ENCODE assay signal across 9 mouse cellular contexts in the genomic region with DNA sequence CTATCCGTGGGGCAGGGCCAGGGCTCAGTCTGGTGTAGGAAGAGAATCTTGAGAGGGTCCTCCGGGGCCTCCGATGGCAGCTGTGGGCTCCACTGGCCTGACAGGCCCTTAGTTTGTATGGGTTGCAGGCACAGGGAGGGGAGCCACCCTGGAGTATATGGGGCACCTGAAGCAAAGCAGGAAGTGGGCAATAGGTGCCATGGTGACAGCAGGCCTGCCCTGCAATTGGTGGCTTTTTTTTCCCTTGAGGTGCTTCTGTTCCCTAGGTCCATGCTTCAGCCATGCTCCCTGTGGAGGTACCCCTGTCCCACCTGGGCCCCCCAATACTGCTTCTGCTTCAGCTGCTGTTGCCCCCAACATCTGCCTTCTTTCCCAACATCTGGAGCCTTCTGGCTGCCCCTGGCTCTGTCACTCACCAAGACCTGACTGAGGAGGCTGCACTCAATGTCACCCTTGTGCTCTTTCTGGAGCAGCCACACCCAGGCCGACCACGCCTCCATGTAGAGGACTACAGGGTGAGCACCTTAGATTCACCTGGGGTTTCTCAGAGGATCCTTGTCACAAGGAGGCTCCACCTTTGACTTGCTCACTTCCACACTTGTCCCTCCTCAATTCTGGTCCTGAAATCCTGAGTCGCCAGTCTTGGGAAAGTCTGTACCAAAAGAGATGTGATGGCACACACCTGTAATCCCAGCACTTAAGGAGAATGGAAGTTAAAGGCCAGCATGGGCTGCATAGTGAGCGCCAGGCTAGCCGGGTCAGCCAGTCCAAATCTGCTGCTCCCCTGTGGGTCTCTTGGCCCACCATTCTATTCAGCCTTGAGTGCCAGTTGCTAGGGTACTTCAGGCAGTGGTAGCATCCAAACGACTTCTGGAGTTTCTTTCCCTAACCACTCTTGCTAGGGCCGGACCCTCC. TPM values are rescaled to one million over a fixed set of nuclear protein-coding genes. Genes with fewer than 3 reads are reported as not detected.
A peak's percentile ranks its signal among the peaks of the same experiment; 100 is the strongest.
DNase-seq lines count a peak whose midpoint lies in the region; ATAC-seq and TF ChIP-seq lines count a peak whose summit lies in the region.
"Had no signal": no experiment of that assay in that cellular context is flagged by ENCODE, and none has a peak within 500 bp of the region (broad histone marks: within the 10 kb centered on the region; RNA-seq: fewer than 3 reads in every experiment).

No protein-coding gene starts in this region.

- intact Hi-C loops in gastrocnemius, adult 2 months (cut with DNase I) = no loop called here
- intact Hi-C loops in gastrocnemius, postnatal 14 days (cut with DNase I; ENCODE audit: low total_unique reads) = loop anchor here (5.0 kb wide), 1 partner anchor 85 kb away; no protein-coding TSS in a partner anchor

- H3K27ac ChIP-seq in gastrocnemius, adult 2 months = peak overlapping the region; percentile 84
- no peak overlapping the region for H3K27ac ChIP-seq in neural tube, embryonic 15.5 days (replicated peaks)
- H3K27ac ChIP-seq in forebrain, embryonic 14.5 days (ENCODE audit: low read depth, low read length) = 0 out of 2 replicates have a peak overlapping the region, but pooled peaks have one; percentile 14
- peak overlapping the region; percentile 28; the same call in 1 of the 2 replicates for H3K27ac ChIP-seq in stomach, embryonic 15.5 days
- H3K27ac ChIP-seq: lung, embryonic 15.5 days had no signal

- 0 out of 2 replicates have a peak overlapping the region, but pooled peaks have one; percentile 7 for H3K9ac ChIP-seq in neural tube, embryonic 15.5 days (replicated peaks)
- H3K9ac ChIP-seq in forebrain, embryonic 14.5 days (ENCODE audit: low read length) = no peak overlapping the region
- H3K9ac ChIP-seq in stomach, embryonic 15.5 days = no peak overlapping the region
- H3K9ac ChIP-seq: lung, embryonic 15.5 days had no signal

- peaks cover 50% of the 10 kb centered on the region for H3K36me3 ChIP-seq in neural tube, embryonic 15.5 days
- peaks cover 53% of the 10 kb centered on the region for H3K36me3 ChIP-seq in forebrain, embryonic 14.5 days (ENCODE audit: control insufficient read depth, insufficient read depth, low read length)
- peaks cover 38% of the 10 kb centered on the region for H3K36me3 ChIP-seq in stomach, embryonic 15.5 days

- no peaks in the 10 kb centered on the region for H3K27me3 ChIP-seq in neural tube, embryonic 15.5 days (replicated peaks)
- H3K27me3 ChIP-seq in forebrain, embryonic 14.5 days (replicated peaks; ENCODE audit: control insufficient read depth, insufficient read depth, low read length) = no peaks in the 10 kb centered on the region
- H3K27me3 ChIP-seq in stomach, embryonic 15.5 days (replicated peaks) = no peaks in the 10 kb centered on the region
- H3K27me3 ChIP-seq: lung, embryonic 15.5 days had no signal

- TF ChIP-seq CTCF in gastrocnemius, adult 2 months (IDR thresholded peaks at IDR 0.05) = no peak

- peak; percentile 24 for DNase-seq in gastrocnemius, adult 2 months
- DNase-seq in gastrocnemius, postnatal 14 days = no peak
- DNase-seq in neural tube, embryonic 10.5 days (ENCODE audit: extremely low spot score, low spot score) = no peak
- DNase-seq in forebrain, embryonic 14.5 days (ENCODE audit: low spot score) = no peak
- DNase-seq in adrenal gland, adult 18-20 months (ENCODE audit: low spot score in 2 of 2) = no peak
- DNase-seq in layer of hippocampus, adult 18-20 months (ENCODE audit: low spot score in 2 of 2) = no peak

- ATAC-seq in neural tube, embryonic 15.5 days (ENCODE audit: low FRiP score) = no peak
- ATAC-seq in forebrain, embryonic 14.5 days = no peak; the same call in 1 of the 2 replicates
- no peak for ATAC-seq in stomach, embryonic 15.5 days (ENCODE audit: insufficient read depth, low FRiP score, low read depth)

- 83% methylated on average over 10 of the region's 10 CpGs for WGBS in neural tube, embryonic 15.5 days
- WGBS in forebrain, embryonic 14.5 days = 80% methylated on average over 10 of the region's 10 CpGs
- WGBS in stomach, embryonic 15.5 days = 74% methylated on average over 10 of the region's 10 CpGs

- H3K4me3 ChIP-seq in gastrocnemius, adult 2 months = peak overlapping the region; percentile 57
- no peak overlapping the region for H3K4me3 ChIP-seq in neural tube, embryonic 15.5 days (replicated peaks)
- H3K4me3 ChIP-seq in forebrain, embryonic 14.5 days (ENCODE audit: low read depth, low read length) = no peak overlapping the region
- no peak overlapping the region for H3K4me3 ChIP-seq in stomach, embryonic 15.5 days (replicated peaks)
- H3K4me3 ChIP-seq: lung, embryonic 15.5 days had no signal

- no peak overlapping the region for H3K4me2 ChIP-seq in neural tube, embryonic 15.5 days
- no peak overlapping the region for H3K4me2 ChIP-seq in forebrain, embryonic 14.5 days (ENCODE audit: low read length)
- H3K4me2 ChIP-seq in stomach, embryonic 15.5 days = no peak overlapping the region
- H3K4me2 ChIP-seq: lung, embryonic 15.5 days had no signal

- peaks cover 13% of the 10 kb centered on the region for H3K4me1 ChIP-seq in neural tube, embryonic 15.5 days
- H3K4me1 ChIP-seq in forebrain, embryonic 14.5 days (ENCODE audit: control insufficient read depth, insufficient read depth, low read length) = peaks cover 4% of the 10 kb centered on the region; the same call in 1 of the 2 replicates
- H3K4me1 ChIP-seq in stomach, embryonic 15.5 days = peaks cover 32% of the 10 kb centered on the region

- no peaks in the 10 kb centered on the region for H3K9me3 ChIP-seq in neural tube, embryonic 15.5 days (replicated peaks)
- H3K9me3 ChIP-seq in forebrain, embryonic 14.5 days (replicated peaks; ENCODE audit: control insufficient read depth, low read length) = no peaks in the 10 kb centered on the region
- no peaks in the 10 kb centered on the region for H3K9me3 ChIP-seq in stomach, embryonic 15.5 days
- H3K9me3 ChIP-seq: lung, embryonic 15.5 days had no signal

RNA-seq across cellular contexts. Expression of gene Vwa7, which starts 0.7 kb away (rescaled TPM):
- total RNA-seq in gastrocnemius, adult 2 months (2021) = 10 to 100 TPM in 1 of 2 experiments, 1 to 10 TPM in 1; 7.8 to 14.4 TPM
- total RNA-seq in gastrocnemius, postnatal 14 days (2021) = 1 to 10 TPM; 3.7 to 3.9 TPM
- polyA plus RNA-seq in neural tube, embryonic 15.5 days (2015; fragmentation: Nextera tagmentation; extraction: Ambion mirVana) = 0.19 and 0.34 TPM in 2 replicates
- polyA plus RNA-seq in forebrain, embryonic 14.5 days (2014; fragmentation: Nextera tagmentation; extraction: Ambion mirVana) = 0.05 and 0.11 TPM in 2 replicates
- polyA plus RNA-seq in stomach, embryonic 15.5 days (2015; fragmentation: Nextera tagmentation; extraction: Ambion mirVana) = 0.31 TPM in 2 replicates
- total RNA-seq in adrenal gland, adult 18-20 months (2021) = under 1 TPM; 0.50 to 0.61 TPM
- under 1 TPM; 0.15 to 0.22 TPM for total RNA-seq in layer of hippocampus, adult 18-20 months (2021)

RNA-seq across cellular contexts. Expression of gene Sapcd1, which starts 10.8 kb away (rescaled TPM):
- total RNA-seq in gastrocnemius, adult 2 months (2021) = not detected
- 1 to 10 TPM in 1 of 2 experiments, under 1 TPM in 1; 0.38 to 1.5 TPM for total RNA-seq in gastrocnemius, postnatal 14 days (2021)
- 1.8 and 6.2 TPM in 2 replicates for polyA plus RNA-seq in neural tube, embryonic 15.5 days (2015; fragmentation: Nextera tagmentation; extraction: Ambion mirVana)
- polyA plus RNA-seq in forebrain, embryonic 14.5 days (2014; fragmentation: Nextera tagmentation; extraction: Ambion mirVana) = 2.9 and 6.2 TPM in 2 replicates
- 13.2 and 14.8 TPM in 2 replicates for polyA plus RNA-seq in stomach, embryonic 15.5 days (2015; fragmentation: Nextera tagmentation; extraction: Ambion mirVana)
- under 1 TPM in 1 of 2 experiments, not detected in 1; 0.51 TPM for total RNA-seq in adrenal gland, adult 18-20 months (2021)
- total RNA-seq in layer of hippocampus, adult 18-20 months (2021) = 1 to 10 TPM in 1 of 2 experiments, not detected in 1; 1.4 TPM

RNA-seq across cellular contexts. Expression of gene Vars, which starts 16.3 kb away (rescaled TPM):
- total RNA-seq in gastrocnemius, adult 2 months (2021) = 10 to 100 TPM; 31.0 to 35.2 TPM
- total RNA-seq in gastrocnemius, postnatal 14 days (2021) = 10 to 100 TPM; 26.8 to 29.2 TPM
- polyA plus RNA-seq in neural tube, embryonic 15.5 days (2015; fragmentation: Nextera tagmentation; extraction: Ambion mirVana) = 57.8 and 83.6 TPM in 2 replicates
- 42.4 and 53.9 TPM in 2 replicates for polyA plus RNA-seq in forebrain, embryonic 14.5 days (2014; fragmentation: Nextera tagmentation; extraction: Ambion mirVana)
- 119 and 124 TPM in 2 replicates for polyA plus RNA-seq in stomach, embryonic 15.5 days (2015; fragmentation: Nextera tagmentation; extraction: Ambion mirVana)
- 10 to 100 TPM; 49.8 to 64.8 TPM for total RNA-seq in adrenal gland, adult 18-20 months (2021)
- total RNA-seq in layer of hippocampus, adult 18-20 months (2021) = 10 to 100 TPM; 46.6 to 50.4 TPM

RNA-seq across cellular contexts. Expression of gene Msh5, which starts 29.5 kb away (rescaled TPM):
- not detected for total RNA-seq in gastrocnemius, adult 2 months (2021)
- total RNA-seq in gastrocnemius, postnatal 14 days (2021) = under 1 TPM; 0.84 to 0.94 TPM
- 2.0 and 3.3 TPM in 2 replicates for polyA plus RNA-seq in neural tube, embryonic 15.5 days (2015; fragmentation: Nextera tagmentation; extraction: Ambion mirVana)
- polyA plus RNA-seq in forebrain, embryonic 14.5 days (2014; fragmentation: Nextera tagmentation; extraction: Ambion mirVana) = 2.3 and 2.6 TPM in 2 replicates
- 3.8 and 4.8 TPM in 2 replicates for polyA plus RNA-seq in stomach, embryonic 15.5 days (2015; fragmentation: Nextera tagmentation; extraction: Ambion mirVana)
- 1 to 10 TPM; 1.1 to 1.3 TPM for total RNA-seq in adrenal gland, adult 18-20 months (2021)
- total RNA-seq in layer of hippocampus, adult 18-20 months (2021) = 1 to 10 TPM; 1.5 to 1.6 TPM

RNA-seq across cellular contexts. Expression of gene Clic1, which starts 32.7 kb away (rescaled TPM):
- 10 to 100 TPM in 1 of 2 experiments, 1 to 10 TPM in 1; 7.2 to 11.3 TPM for total RNA-seq in gastrocnemius, adult 2 months (2021)
- 10 to 100 TPM; 28.3 to 32.5 TPM for total RNA-seq in gastrocnemius, postnatal 14 days (2021)
- 76.6 and 156 TPM in 2 replicates for polyA plus RNA-seq in neural tube, embryonic 15.5 days (2015; fragmentation: Nextera tagmentation; extraction: Ambion mirVana)
- 28.3 and 37.3 TPM in 2 replicates for polyA plus RNA-seq in forebrain, embryonic 14.5 days (2014; fragmentation: Nextera tagmentation; extraction: Ambion mirVana)
- 361 and 363 TPM in 2 replicates for polyA plus RNA-seq in stomach, embryonic 15.5 days (2015; fragmentation: Nextera tagmentation; extraction: Ambion mirVana)
- total RNA-seq in adrenal gland, adult 18-20 months (2021) = 10 to 100 TPM; 71.9 to 92.9 TPM
- total RNA-seq in layer of hippocampus, adult 18-20 months (2021) = 1 to 10 TPM; 7.7 to 8.3 TPM
